Mouse (Mus musculus) heart, postnatal 10 days (tissue): ENCODE measurements at regions not wholly inside any gene's neighbourhood (a gene's known extent, or its start where the extent isn't known, plus 50 kb on each side); places are given as distances from the start of the nearest gene placed in this dataset.

ENCODE experiments used
- DNase-seq, 2 experiments: peaks; one replicate each; pipeline ENCODE4 v3.0.0; 2021
- intact Hi-C: fragments of 180-260 bp; cut with DNase I; formaldehyde crosslinking; loops from one replicate; pipeline ENCODE4 v1.15.1; 2025

GRCm38 (mm10) chr5:85707345-85707744 is 358.0 kb downstream of the Cenpc1 start:
- no peak for DNase-seq
- intact Hi-C loops = no loop called here

DNA sequence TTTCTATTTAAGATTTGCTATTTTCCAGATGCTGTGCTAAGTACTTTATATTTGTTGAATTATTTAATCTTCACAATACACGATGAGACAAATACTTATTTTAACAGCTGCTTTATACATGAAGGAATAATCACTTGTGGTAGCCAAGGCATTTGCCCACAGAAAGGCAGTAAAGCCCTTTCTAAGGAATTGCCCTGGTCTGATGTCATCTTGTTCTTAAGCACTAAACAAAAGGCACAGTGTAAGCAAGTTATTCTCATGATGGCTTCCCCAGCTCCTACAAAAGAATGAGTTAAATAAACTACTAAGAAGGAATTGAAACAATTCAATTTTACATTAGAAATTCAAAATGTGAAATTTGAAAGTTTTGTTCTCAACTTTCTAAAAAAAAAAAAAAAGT is 358.8 kb downstream of the Cenpc1 start:
- DNase-seq = no peak
- intact Hi-C loops = no loop called here

DNA sequence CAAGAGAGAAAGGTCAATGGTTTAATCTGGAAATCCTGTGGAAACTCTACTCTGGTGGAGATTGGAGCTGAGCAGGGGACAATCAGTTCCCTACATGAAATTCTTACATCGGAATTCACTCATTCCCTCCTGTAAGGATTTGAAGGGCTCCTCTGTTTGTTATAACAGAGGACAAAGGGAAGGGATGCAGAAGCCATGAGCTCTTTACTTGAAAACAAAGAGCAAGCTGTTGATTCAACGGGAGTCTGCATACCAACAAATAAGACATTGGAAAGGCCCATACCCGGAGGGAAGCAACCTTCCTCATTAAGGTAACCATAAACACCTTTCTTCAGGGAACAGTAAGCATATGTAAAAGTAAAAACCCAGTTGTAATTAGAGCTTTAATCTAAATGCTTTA is 359.3 kb downstream of the Cenpc1 start:
- DNase-seq = no peak
- intact Hi-C loops = no loop called here

- intact Hi-C loops = no loop called here
Observed at GRCm38 (mm10) chr5:85677872-85678271, 387.5 kb downstream of the Cenpc1 start.

DNA sequence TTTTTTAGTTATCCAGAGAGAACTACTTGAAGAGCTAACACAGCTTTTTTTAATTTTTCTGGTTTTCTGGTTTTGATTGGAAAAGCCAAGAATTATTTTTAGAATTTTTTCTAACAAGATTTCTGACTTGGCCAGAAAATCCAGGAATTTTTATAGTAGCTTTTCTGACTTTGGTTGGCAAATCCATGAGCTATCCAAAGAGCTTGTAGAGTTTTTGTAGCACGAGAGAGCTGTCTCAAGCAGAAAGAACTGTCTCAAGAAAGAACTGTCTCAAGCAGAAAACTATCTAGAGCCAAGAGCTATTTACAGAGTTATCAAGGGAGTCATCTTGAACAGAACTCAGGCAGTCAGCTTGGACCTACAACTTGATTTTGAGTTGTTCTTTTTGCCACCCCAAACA is 394.3 kb downstream of the Cenpc1 start:
- intact Hi-C loops = no loop called here
- DNase-seq = no peak

More at GRCm38 (mm10) chr5:85677872-85678271, 387.5 kb downstream of the Cenpc1 start:
- no peak for DNase-seq

- intact Hi-C loops = no loop called here
- DNase-seq = no peak
Observed at GRCm38 (mm10) chr5:85661487-85661886, 403.9 kb downstream of the Cenpc1 start.

GRCm38 (mm10) chr5:85621078-85621477 is 444.3 kb downstream of the Cenpc1 start:
- intact Hi-C loops = no loop called here
- DNase-seq = no peak

- no peak for DNase-seq
- intact Hi-C loops = no loop called here
Observed at GRCm38 (mm10) chr5:85614783-85615182, 450.6 kb downstream of the Cenpc1 start.

DNA sequence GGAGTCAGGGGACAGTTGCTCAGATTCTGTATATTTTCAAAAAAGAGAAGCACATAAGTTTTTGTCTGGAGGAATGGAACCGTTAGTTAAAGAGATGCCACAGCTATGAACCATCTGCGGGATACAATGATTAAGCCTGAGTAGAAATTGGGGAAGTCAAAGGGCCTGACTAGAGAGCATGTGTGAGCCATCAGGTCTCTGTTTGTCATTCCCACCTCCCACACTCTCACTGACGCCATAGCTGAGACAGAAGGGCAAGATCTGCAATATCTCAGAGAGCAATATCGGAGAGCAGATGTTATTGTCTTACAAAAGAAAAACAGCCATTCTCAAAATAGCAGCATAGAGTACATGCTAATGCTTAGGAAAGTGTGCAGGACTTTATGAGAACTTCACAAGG is 452.8 kb downstream of the Cenpc1 start:
- DNase-seq = peak in 1 of 2 experiments; percentile 1
- intact Hi-C loops = no loop called here

- no peak for DNase-seq
- intact Hi-C loops = no loop called here
Observed at GRCm38 (mm10) chr5:85609104-85609503, 456.3 kb downstream of the Cenpc1 start.

DNA sequence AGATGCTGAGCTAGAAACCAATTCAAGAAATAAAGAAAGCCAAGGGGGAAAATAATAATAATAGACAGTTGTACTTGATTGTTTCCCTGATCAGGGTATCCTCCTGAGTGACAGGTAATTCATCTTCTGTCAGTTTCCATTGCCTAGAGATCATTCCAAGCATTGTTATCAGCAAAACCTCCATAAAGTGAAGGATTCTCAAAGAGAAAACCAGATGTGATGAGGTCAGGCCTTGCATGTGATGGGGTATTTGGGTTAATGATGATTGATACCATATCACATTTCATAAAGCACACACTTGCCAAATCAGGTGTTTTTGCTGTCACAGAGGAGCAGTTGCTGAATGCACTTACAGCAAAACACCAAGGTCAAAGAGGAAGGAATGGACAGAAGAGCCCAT is 467.2 kb downstream of the Cenpc1 start:
- intact Hi-C loops = no loop called here
- DNase-seq = no peak

GRCm38 (mm10) chr5:85595082-85595447 is 470.3 kb downstream of the Cenpc1 start:
- intact Hi-C loops = no loop called here
- no peak for DNase-seq

DNA sequence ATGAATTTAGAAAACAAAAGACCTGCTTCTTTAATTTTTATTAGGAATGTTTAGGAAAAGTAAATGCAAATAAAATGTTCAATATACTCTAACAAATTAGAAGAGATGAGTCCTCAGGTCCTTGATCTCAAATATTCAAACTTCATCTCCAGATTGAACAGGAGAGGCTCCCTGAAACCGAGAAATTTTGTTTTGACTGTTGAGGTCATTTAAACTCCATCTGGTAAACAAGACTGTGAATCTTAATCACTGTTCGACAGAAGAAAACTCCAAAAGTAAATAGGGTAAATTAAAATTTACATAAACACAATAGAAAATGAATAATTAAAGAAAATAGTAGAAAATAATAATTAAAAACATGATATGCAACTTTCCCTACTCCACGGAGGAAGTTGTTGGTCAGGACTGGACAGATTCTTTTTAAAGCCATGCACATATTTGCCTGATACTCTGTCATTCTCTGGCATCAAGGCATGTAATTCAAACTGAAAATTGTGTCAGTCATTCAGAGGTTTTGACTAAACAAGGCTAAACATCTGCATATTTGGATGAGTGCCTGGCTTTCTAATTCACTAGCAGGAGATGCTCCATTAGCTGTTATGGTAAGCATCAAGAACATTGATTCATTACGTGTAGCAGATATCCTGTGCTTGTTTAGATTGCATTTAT is 470.8 kb downstream of the Cenpc1 start:
- DNase-seq = no peak
- intact Hi-C loops = no loop called here

GRCm38 (mm10) chr5:85592236-85592635 is 473.1 kb downstream of the Cenpc1 start:
- intact Hi-C loops = no loop called here
- no peak for DNase-seq

GRCm38 (mm10) chr5:85586727-85587126 is 478.7 kb downstream of the Cenpc1 start:
- intact Hi-C loops = loop anchor here (5.0 to 10.0 kb wide), 2 partner anchors 351 to 408 kb away; no protein-coding TSS in a partner anchor
- peak; percentile 1 to 8 for DNase-seq

GRCm38 (mm10) chr5:85572531-85572930 is 492.9 kb downstream of the Cenpc1 start:
- intact Hi-C loops = no loop called here
- no peak for DNase-seq

GRCm38 (mm10) chr5:85571967-85572366 is 493.4 kb downstream of the Cenpc1 start:
- intact Hi-C loops = no loop called here
- DNase-seq = no peak

- intact Hi-C loops = no loop called here
- no peak for DNase-seq
Observed at GRCm38 (mm10) chr5:85571381-85571780, 494.0 kb downstream of the Cenpc1 start.

DNA sequence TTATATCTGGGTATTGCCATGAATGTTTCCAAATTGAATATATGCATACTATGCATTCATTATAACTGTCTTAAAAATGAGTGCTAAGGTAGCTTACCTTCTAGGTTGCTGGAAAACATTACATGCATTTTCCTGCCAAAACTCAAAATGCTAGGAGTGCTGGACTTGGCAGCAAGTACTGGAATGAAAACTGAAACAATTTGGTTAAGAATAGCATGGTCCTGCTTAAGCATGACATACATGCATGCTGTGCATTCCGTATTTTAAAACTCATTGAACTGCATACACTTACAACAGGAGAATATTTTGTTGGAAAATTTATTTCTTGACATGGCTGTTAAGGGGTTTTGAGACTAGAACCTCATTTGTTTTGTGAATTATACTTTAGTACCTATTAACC is 529.1 kb downstream of the Cenpc1 start:
- intact Hi-C loops = no loop called here

GRCm38 (mm10) chr5:85525385-85526194 is 539.8 kb downstream of the Cenpc1 start:
- no peak for DNase-seq
- intact Hi-C loops = no loop called here

More for the DNA sequence above, 529.1 kb downstream of the Cenpc1 start:
- no peak for DNase-seq

- intact Hi-C loops = no loop called here
Observed at GRCm38 (mm10) chr5:85505244-85505643, 560.1 kb downstream of the Cenpc1 start.

DNA sequence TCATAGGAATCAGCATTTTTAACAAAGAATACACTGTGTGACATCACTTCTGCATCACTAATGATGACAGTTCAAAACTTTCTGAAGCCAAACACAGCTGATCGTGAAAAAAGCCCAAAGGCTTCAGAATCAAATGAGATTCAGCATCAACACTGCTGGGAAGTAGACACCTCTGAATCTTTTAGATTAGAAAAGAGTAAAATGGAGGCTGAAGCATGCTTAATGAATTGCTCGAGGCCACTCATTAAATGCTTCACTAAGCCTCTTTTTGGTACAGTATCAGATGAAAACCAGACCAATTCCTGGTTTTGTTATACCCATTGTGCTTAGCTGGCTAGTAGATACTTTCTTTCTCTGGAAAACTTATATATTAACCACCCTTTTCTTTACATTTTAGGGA is 568.1 kb downstream of the Cenpc1 start:
- intact Hi-C loops = no loop called here
- DNase-seq = no peak

More at GRCm38 (mm10) chr5:85505244-85505643, 560.1 kb downstream of the Cenpc1 start:
- DNase-seq = no peak
